Mouse (Mus musculus) MEL-GATA-1-ER (cell line): ENCODE measurements at regions not wholly inside any gene's neighbourhood (a gene's known extent, or its start where the extent isn't known, plus 50 kb on each side); places are given as distances from the start of the nearest gene placed in this dataset.
"Not testable (repeated sequence)": the region's sequence is repeated elsewhere in the genome, so short reads cannot be mapped to it uniquely, and the experiment has no call there.

Experiments used
- DNase-seq: peaks from one replicate; pipeline ENCODE4 v3.0.0-alpha.2; 2012; ENCODE audit warnings: low read depth; ENCODE audit errors: extremely low read depth

DNA sequence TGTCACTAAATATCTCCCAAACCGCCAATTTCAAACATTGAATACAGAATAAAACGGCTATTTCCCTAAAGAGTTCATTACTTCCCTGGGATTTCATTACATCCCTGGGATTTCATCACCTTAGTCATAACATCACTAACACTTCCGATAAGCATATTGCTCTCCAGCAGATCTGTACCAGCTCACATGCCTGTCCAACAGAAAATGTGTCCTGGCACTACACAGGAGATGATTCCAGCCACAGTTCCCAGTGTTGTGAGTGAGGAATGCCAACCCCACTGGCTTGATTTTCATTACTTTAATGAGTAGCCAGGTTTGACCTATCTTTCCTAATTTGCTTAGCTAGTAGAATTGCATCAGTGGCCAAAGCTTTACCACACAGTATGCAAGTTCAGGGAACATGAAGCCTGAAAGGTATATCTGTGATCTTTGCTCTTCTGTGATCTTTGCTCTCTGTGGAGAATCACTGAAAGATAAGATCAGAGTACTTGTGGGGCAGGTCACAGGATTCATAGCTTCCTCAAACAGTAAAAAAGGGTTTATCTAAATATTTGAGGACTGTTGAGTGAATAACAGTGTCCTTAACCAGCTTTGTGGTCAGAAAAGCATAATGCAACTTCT lies 1115.5 kb upstream of the 1700009N14Rik start:
- no peak for DNase-seq

DNA sequence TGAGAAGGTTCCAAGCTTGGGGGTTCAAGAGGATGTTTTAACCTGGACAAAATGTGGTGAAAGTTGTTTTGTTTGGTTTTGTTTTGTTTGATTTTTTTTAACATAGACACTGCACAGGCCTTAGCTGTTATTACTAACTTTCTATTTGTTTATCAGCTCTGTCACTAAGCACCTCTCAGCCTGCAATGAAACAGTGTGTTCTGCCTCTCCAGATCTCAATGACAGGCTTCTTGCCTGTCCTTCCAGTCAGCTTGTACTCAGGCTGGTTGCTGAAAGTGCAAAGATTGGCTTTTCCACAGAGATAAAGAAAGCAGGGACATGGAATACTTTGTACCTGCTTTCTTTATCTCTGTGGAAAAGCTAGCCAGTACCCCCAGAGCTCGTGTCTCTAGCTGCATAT lies 1114.9 kb upstream of the 1700009N14Rik start:
- DNase-seq = no peak

DNA sequence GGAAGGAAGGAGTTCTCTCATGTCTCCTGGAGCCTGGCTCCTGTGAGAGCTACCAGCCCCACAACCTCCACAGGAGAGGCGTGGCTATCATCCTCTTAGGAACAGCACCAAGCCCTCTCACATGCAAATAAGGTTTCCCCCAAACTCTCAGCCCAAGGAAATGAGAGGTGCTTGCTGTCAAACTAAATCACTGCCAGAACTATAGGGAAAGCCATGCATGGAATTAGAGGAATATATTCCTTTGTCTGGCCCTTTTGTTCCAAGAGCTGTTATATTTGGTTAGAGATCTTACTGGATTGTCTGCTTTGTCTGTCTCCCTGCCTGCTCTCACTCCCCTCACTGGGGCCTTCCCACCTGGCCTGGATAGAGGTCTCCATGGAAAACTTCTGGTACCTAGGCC lies 1079.0 kb upstream of the 1700009N14Rik start:
- no peak for DNase-seq

DNA sequence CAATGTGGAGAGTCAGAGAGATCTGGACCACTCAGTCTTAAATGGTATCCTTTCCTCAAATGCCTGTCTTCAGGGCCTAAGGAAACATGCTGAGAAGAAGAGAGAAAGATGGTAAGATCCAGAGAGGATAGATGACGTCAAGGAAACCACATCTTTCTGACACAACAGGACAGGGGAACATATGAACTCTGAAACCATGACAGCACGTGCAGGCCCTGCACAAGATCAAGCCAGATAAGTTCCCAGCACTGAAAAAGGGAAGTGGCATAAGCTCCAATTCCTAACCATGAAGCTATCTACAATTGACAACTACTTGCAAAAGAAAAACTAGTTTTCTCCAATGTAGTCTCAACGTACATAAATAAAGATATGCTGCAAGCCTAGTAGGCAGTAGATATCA lies 1068.2 kb upstream of the 1700009N14Rik start:
- DNase-seq = peak; percentile 42

DNA sequence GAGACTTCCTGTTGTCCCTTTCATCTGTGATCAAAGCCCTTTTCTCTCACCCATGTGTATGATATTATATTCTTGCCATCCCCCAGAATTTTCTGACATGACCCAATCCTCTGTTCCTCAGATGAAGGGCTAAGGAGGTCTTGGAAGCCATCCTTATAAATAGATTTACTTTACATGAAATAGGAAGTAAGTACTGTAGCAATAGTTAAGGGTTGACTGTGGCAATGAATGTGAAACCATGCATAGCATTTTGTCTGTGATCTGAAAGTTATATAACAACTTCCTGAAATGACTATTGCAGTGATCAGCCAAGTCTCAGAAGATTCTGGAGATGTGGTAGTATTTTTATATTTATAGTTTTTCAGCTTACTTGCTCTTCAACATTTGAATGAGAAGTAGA lies 1053.5 kb upstream of the 1700009N14Rik start:
- DNase-seq = no peak

DNA sequence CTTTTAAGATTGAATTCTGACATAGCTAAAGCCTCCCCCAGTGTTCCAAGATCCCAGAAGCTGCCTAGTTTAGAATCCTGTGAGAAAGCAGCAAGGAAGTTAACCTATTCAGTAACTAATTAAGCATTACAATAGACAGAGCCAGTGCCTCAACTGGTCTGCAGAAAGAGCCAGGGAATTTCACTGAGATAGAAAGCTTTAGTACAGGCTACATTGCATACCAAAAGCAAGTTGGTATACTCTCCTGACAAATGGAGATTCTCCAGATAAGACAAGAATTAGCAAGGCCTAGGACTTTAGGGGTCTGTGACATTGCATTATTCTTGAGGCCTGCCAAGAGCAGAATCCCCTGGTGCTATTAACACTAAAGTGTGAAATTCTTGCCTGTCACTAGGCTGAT lies 1014.8 kb upstream of the 1700009N14Rik start:
- not testable (repeated sequence) for DNase-seq

DNA sequence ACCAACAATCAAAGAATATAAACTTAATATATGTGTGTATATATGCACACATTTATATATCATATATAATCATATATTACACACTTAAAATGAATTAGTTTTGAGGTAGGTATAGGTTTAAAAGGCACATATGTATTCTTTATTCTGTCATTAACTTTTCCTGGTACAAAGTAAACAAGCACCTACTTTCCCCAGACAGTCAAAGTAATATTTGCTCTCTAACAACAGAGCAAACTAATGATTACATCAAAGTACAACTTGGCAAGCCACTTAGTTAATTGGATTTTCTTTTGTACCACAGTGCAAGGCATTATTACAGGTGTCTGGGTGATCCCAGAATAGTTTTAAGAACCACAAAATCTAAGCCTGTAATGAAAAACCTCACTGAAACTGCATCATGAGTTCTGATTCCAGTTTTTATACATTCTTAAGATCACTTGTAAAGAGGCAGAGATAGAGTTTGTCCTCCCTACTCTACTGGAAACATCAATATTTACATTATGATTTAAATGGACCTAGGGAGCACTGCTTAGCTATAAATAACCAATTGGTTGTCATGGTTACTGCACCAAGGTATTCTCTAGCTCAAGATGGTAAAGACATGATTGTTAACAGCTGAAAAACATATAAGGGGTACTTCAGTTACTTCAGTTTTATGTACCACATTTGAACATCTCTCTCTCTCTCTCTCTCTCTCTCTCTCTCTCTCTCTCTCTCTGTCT lies 988.5 kb upstream of the 1700009N14Rik start:
- DNase-seq = no peak

DNA sequence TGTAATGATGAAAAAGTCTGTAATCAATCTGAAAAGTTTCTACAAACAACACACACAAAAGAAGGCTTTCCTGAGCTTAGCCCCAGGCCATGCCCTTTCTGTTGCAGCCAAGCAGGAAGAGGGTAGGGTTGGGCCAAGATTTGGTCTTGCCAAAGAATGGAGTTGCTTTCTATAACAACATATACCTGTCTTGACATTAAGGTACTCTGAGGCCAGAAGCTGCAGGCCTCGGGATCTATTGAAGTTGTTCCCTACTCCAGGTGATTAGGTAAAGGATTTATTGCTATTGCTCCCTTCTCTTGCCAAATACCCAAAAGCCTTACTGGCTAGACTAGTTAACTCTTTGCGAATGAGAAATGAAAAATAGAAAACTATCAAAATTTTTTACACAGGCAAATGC lies 951.8 kb upstream of the 1700009N14Rik start:
- DNase-seq = no peak

DNA sequence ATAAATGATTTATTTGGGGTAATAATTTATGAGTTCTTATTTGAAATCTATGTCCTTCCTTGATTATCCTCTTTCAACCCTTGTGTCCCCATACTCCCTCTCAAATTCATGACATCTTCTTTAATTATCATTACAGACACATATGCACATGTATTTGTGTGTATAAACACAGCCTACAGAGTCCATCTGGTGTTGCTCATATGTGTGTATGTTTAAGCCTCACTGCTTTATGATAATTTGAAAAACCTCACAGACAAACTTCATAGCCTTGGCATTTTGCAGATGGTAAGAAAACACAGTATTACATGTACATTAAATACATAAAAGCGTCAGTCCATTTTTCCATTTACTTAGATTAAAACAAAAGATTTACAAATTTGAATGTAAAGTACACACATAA lies 944.2 kb upstream of the 1700009N14Rik start:
- DNase-seq = no peak

DNA sequence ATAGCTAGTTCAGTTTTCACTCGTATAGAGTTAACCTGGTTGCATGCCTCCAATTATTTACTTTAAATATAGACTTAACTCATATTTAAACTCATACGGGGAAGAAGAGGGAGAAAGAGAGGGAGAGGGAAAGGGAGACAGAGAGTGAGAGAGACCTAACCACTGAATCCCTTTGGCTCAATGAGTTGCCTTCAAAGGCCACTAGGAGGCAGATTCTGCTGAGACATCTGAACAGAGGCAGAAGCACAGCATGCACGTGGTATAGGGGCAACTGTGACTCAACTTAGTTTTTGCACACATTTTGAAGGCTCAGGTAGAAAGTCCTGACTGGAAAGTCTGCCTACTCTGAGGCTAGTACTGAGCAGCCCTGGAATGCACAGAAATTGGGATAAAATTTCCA lies 942.9 kb upstream of the 1700009N14Rik start:
- no peak for DNase-seq

DNA sequence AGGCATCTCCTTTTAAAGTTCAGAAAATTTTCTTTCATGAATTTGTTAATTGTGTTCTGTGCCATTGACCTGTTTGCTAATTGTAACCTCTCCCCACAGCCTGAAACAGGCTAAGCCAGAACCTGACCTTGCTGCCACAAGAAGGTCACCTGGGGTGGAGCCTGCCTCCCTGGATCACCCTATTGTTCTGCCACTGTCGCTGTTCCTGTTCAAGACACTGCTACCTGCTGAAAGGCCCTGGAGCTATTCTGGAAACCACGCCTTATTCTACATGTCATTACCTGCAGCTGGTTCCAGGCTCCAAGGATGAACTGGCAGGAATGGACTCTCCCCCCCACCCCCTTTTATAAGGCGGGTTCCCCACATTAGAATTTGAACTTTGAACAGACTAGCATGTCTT lies 931.0 kb upstream of the 1700009N14Rik start:
- DNase-seq = no peak
